Mouse (Mus musculus): ENCODE measurements around the gene Rnpep. TPM values are rescaled to one million over a fixed set of nuclear protein-coding genes. Genes with fewer than 3 reads are reported as not detected.
"Not testable (repeated sequence)": the region's sequence is repeated elsewhere in the genome, so short reads cannot be mapped to it uniquely, and the experiment has no call there.

Rnpep gene
- total and polyA plus RNA-seq, 2 experiments from 2014 or later = 50.5 to 61.4 TPM

GRCm38 (mm10) chr1:135234771-135235170, 49.1 kb downstream of the Rnpep start:
- Histone ChIP-seq H3K4me2 (ENCODE audit: low read depth, low read length) (no peak overlapping the region), H3K4me1 (ENCODE audit: insufficient read depth, low read length) (no peaks in the 10 kb centered on the region), H3K4me3 (ENCODE audit: low read length) (no peak overlapping the region), H3K9ac (replicated peaks; ENCODE audit: low read length) (no peak overlapping the region), H3K27me3 (ENCODE audit: insufficient read depth, low read length) (no peaks in the 10 kb centered on the region), H3K9me3 (ENCODE audit: low read length) (no peaks in the 10 kb centered on the region), H3K36me3 (ENCODE audit: insufficient read depth, low read length) (no peaks in the 10 kb centered on the region), H3K27ac (no peak overlapping the region)
- DNase-seq (ENCODE audit: low spot score) = no peak
- ATAC-seq = no peak
- 92% methylated on average over 12 of the region's 12 CpGs for WGBS
- TF ChIP-seq CTCF (IDR thresholded peaks at IDR 0.05; ENCODE audit: low read depth) = no peak

GRCm38 (mm10) chr1:135233961-135234360, 49.9 kb downstream of the Rnpep start:
- Histone ChIP-seq H3K9me3 (ENCODE audit: low read length) (no peaks in the 10 kb centered on the region), H3K4me1 (ENCODE audit: insufficient read depth, low read length) (no peaks in the 10 kb centered on the region), H3K9ac (replicated peaks; ENCODE audit: low read length) (no peak overlapping the region), H3K4me3 (ENCODE audit: low read length) (no peak overlapping the region), H3K4me2 (ENCODE audit: low read depth, low read length) (no peak overlapping the region), H3K36me3 (ENCODE audit: insufficient read depth, low read length) (no peaks in the 10 kb centered on the region), H3K27ac (no peak overlapping the region), H3K27me3 (ENCODE audit: insufficient read depth, low read length) (no peaks in the 10 kb centered on the region)
- no peak for TF ChIP-seq CTCF (IDR thresholded peaks at IDR 0.05; ENCODE audit: low read depth)
- DNase-seq (ENCODE audit: low spot score) (no peak), ATAC-seq (no peak)
- WGBS = 91% methylated on average over 6 of the region's 6 CpGs

- not testable (repeated sequence) for ATAC-seq; DNase-seq (ENCODE audit: low spot score)
Measured at GRCm38 (mm10) chr1:135231878-135232277, 52.0 kb downstream of the Rnpep start.

GRCm38 (mm10) chr1:135227339-135227950, 56.4 kb downstream of the Rnpep start:
- WGBS = 79% methylated on average over 13 of the region's 13 CpGs
- Histone ChIP-seq H3K27me3 (ENCODE audit: insufficient read depth, low read length) (no peaks in the 10 kb centered on the region), H3K9ac (replicated peaks; ENCODE audit: low read length) (no peak overlapping the region), H3K36me3 (ENCODE audit: insufficient read depth, low read length) (no peaks in the 10 kb centered on the region), H3K27ac (no peak overlapping the region), H3K4me1 (ENCODE audit: insufficient read depth, low read length) (no peaks in the 10 kb centered on the region), H3K4me3 (ENCODE audit: low read length) (no peak overlapping the region), H3K4me2 (ENCODE audit: low read depth, low read length) (no peak overlapping the region), H3K9me3 (ENCODE audit: low read length) (no peaks in the 10 kb centered on the region)
- TF ChIP-seq CTCF (IDR thresholded peaks at IDR 0.05; ENCODE audit: low read depth) = no peak
- no peak for DNase-seq (ENCODE audit: low spot score)
- no peak for ATAC-seq

More at GRCm38 (mm10) chr1:135231878-135232277, 52.0 kb downstream of the Rnpep start:
- not testable (repeated sequence) for H3K27me3 ChIP-seq (ENCODE audit: insufficient read depth, low read length); H3K36me3 ChIP-seq (ENCODE audit: insufficient read depth, low read length); H3K4me1 ChIP-seq (ENCODE audit: insufficient read depth, low read length); H3K27ac ChIP-seq; H3K9ac ChIP-seq (replicated peaks; ENCODE audit: low read length); H3K4me2 ChIP-seq (ENCODE audit: low read depth, low read length); H3K4me3 ChIP-seq (ENCODE audit: low read length); H3K9me3 ChIP-seq (ENCODE audit: low read length)
- 79% methylated on average over 20 of the region's 20 CpGs for WGBS

GRCm38 (mm10) chr1:135224981-135225604, 58.8 kb downstream of the Rnpep start:
- Histone ChIP-seq H3K36me3 (ENCODE audit: insufficient read depth, low read length) (no peaks in the 10 kb centered on the region), H3K9me3 (ENCODE audit: low read length) (no peaks in the 10 kb centered on the region), H3K4me2 (ENCODE audit: low read depth, low read length) (no peak overlapping the region), H3K4me1 (ENCODE audit: insufficient read depth, low read length) (no peaks in the 10 kb centered on the region), H3K27me3 (ENCODE audit: insufficient read depth, low read length) (no peaks in the 10 kb centered on the region), H3K4me3 (ENCODE audit: low read length) (no peak overlapping the region), H3K9ac (replicated peaks; ENCODE audit: low read length) (no peak overlapping the region), H3K27ac (no peak overlapping the region)
- no peak for ATAC-seq
- WGBS = 58% methylated on average over 6 of the region's 6 CpGs
- TF ChIP-seq CTCF (IDR thresholded peaks at IDR 0.05; ENCODE audit: low read depth) = no peak
- no peak for DNase-seq (ENCODE audit: low spot score)

- Histone ChIP-seq H3K4me2 (ENCODE audit: low read depth, low read length) (no peak overlapping the region), H3K4me1 (ENCODE audit: insufficient read depth, low read length) (no peaks in the 10 kb centered on the region), H3K4me3 (ENCODE audit: low read length) (no peak overlapping the region), H3K9ac (replicated peaks; ENCODE audit: low read length) (no peak overlapping the region), H3K9me3 (ENCODE audit: low read length) (no peaks in the 10 kb centered on the region), H3K27ac (no peak overlapping the region), H3K27me3 (ENCODE audit: insufficient read depth, low read length) (no peaks in the 10 kb centered on the region), H3K36me3 (ENCODE audit: insufficient read depth, low read length) (no peaks in the 10 kb centered on the region)
- WGBS = 76% methylated on average over 3 of the region's 3 CpGs
- ATAC-seq (no peak), DNase-seq (ENCODE audit: low spot score) (no peak)
- no peak for TF ChIP-seq CTCF (IDR thresholded peaks at IDR 0.05; ENCODE audit: low read depth)
Measured at GRCm38 (mm10) chr1:135224147-135224546, 59.7 kb downstream of the Rnpep start.

GRCm38 (mm10) chr1:135217607-135218233, 66.2 kb downstream of the Rnpep start:
- H3K27ac ChIP-seq = no peak overlapping the region
- no peak for ATAC-seq
- H3K27me3 ChIP-seq (ENCODE audit: insufficient read depth, low read length) = no peaks in the 10 kb centered on the region
- TF ChIP-seq CTCF (IDR thresholded peaks at IDR 0.05; ENCODE audit: low read depth) = no peak
- DNase-seq (ENCODE audit: low spot score) = no peak
- no peak overlapping the region for H3K4me3 ChIP-seq (ENCODE audit: low read length)
- no peak overlapping the region for H3K4me2 ChIP-seq (ENCODE audit: low read depth, low read length)
- H3K4me1 ChIP-seq (ENCODE audit: insufficient read depth, low read length) = no peaks in the 10 kb centered on the region
- no peak overlapping the region for H3K9ac ChIP-seq (replicated peaks; ENCODE audit: low read length)
- no peaks in the 10 kb centered on the region for H3K9me3 ChIP-seq (ENCODE audit: low read length)
- 50% methylated on average over 13 of the region's 13 CpGs for WGBS
- no peaks in the 10 kb centered on the region for H3K36me3 ChIP-seq (ENCODE audit: insufficient read depth, low read length)

Measured in hindbrain, postnatal 0 days (tissue).